Mouse (Mus musculus) lung, postnatal 0 days (tissue): ENCODE data around the gene Il18. TPM values are rescaled to one million over a fixed set of nuclear protein-coding genes. Genes with fewer than 3 reads are reported as not detected.

Experiments used
- polyA plus RNA-seq: library from polyadenylated mRNA; unstranded; fragments of >200 nt; fragmentation: Nextera tagmentation; extraction: Ambion mirVana; gene quantifications from 2 replicates; pipeline ENCODE4 v1.2.1, GENCODE M21; 2015

Il18 gene
- polyA plus RNA-seq, 1 experiment from 2014 or later = 29.3 TPM

Other genes with a start within 250 kb of the Il18 start
- gene Rpl10-ps3, start 209.9 kb upstream of the Il18 start, polyA plus RNA-seq = 206 and 214 TPM in 2 replicates
- 53.8 and 60.8 TPM in 2 replicates for gene Plet1, start 60.3 kb upstream of the Il18 start, polyA plus RNA-seq
- gene Pts, start 26.1 kb upstream of the Il18 start, polyA plus RNA-seq = 76.0 and 79.4 TPM in 2 replicates
- gene Bco2, start 354 bp downstream of the Il18 start, polyA plus RNA-seq = 0.19 and 0.39 TPM in 2 replicates
- not detected in 2 replicates for gene Tex12, start 6.5 kb downstream of the Il18 start, polyA plus RNA-seq
- gene Sdhd, start 49.0 kb downstream of the Il18 start, polyA plus RNA-seq = 235 and 252 TPM in 2 replicates
- 185 and 189 TPM in 2 replicates for gene Timm8b, start 49.1 kb downstream of the Il18 start, polyA plus RNA-seq
- 14.5 and 16.6 TPM in 2 replicates for gene Pih1d2, start 62.5 kb downstream of the Il18 start, polyA plus RNA-seq
- gene Nkapd1, start 62.6 kb downstream of the Il18 start, polyA plus RNA-seq = 25.2 and 26.5 TPM in 2 replicates
- gene Dlat, start 105.0 kb downstream of the Il18 start, polyA plus RNA-seq = 27.2 and 30.0 TPM in 2 replicates
- 5.4 and 7.5 TPM in 2 replicates for gene Dixdc1, start 184.7 kb downstream of the Il18 start, polyA plus RNA-seq
- 28.5 and 29.8 TPM in 2 replicates for gene 2310030G06Rik, start 191.7 kb downstream of the Il18 start, polyA plus RNA-seq
- gene Cryab, start 196.5 kb downstream of the Il18 start, polyA plus RNA-seq = 442 and 571 TPM in 2 replicates
- 30.8 and 32.4 TPM in 2 replicates for gene Hspb2, start 197.5 kb downstream of the Il18 start, polyA plus RNA-seq
- 10.2 and 12.1 TPM in 2 replicates for gene Fdxacb1, start 213.4 kb downstream of the Il18 start, polyA plus RNA-seq
- gene Alg9, start 220.2 kb downstream of the Il18 start, polyA plus RNA-seq = 17.9 and 19.0 TPM in 2 replicates
- gene 1110032A03Rik, start 220.7 kb downstream of the Il18 start, polyA plus RNA-seq = 72.3 and 79.8 TPM in 2 replicates